Mouse (Mus musculus): ENCODE data around the gene Galk1. TPM values are rescaled to one million over a fixed set of nuclear protein-coding genes. Genes with fewer than 3 reads are reported as not detected.

The Galk1 gene
- total RNA-seq, 1 experiment: 144 TPM

DNA sequence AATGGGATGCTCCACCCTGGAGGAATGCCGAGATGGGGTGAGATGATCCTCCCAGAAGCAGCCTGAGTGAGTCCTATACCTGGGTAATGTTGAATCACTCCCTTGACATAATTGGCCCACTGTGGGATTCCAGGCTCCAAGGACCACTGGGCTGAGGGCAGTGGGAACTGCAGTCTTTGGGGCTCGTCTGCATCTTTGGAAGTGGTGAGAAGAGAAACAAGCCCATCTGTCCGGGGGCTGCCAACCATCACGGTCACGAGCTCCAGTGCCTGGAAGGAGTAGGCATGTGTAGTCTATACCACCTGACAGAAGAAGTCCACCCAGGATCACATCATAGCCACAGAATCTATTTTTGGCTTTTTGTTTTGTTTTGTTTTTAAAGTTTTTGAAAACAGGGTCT is 1.6 kb downstream of the Galk1 start:
- H3K4me3 ChIP-seq (ENCODE audit: insufficient read depth in 1 of 2, low read depth in 1 of 2, low read length in 2 of 2, poor library complexity in 1 of 2, severe bottlenecking in 1 of 2): no peak overlapping the region
- peaks cover 2 to 22% of the 10 kb centered on the region in 2 experiments; a peak in 2 of 4 replicates for H3K4me1 ChIP-seq (ENCODE audit: control insufficient read depth in 2 of 2, insufficient read depth in 2 of 2, low read length in 2 of 2, poor library complexity in 1 of 2)
- no peaks in the 10 kb centered on the region for H3K9me3 ChIP-seq (ENCODE audit: control insufficient read depth, insufficient read depth, low read depth, low read length)
- TF ChIP-seq CHD2 (IDR thresholded peaks at IDR 0.05; ENCODE audit: low read depth, low read length) (no peak), ZNF384 (IDR thresholded peaks at IDR 0.05; ENCODE audit: low read depth, low read length) (no peak), ZC3H11A (IDR thresholded peaks at IDR 0.05; ENCODE audit: borderline replicate concordance, low read depth, low read length) (no peak), MAFK (IDR thresholded peaks at IDR 0.05; ENCODE audit: insufficient read depth, low read depth, low read length) (no peak), HCFC1 (IDR thresholded peaks at IDR 0.05; ENCODE audit: borderline replicate concordance, insufficient read depth, low read length) (no peak)
- no peak overlapping the region; the same call in 1 of the 2 replicates for H3K9ac ChIP-seq (ENCODE audit: insufficient read depth, low read depth, low read length, poor library complexity, severe bottlenecking)
- peaks cover 35% of the 10 kb centered on the region for H3K36me3 ChIP-seq (ENCODE audit: control insufficient read depth, insufficient read depth, low read length, poor library complexity, severe bottlenecking)
- DNase-seq (ENCODE audit: low read depth, low spot score): no peak
- in situ Hi-C loops (cut with MboI; ENCODE audit: low sequenced_read_pairs in 2 of 2, unreplicated experiment in 2 of 2): no loop called here
- H3K27ac ChIP-seq (ENCODE audit: insufficient read depth, low read depth, low read length, poor library complexity, severe bottlenecking): no peak overlapping the region

DNA sequence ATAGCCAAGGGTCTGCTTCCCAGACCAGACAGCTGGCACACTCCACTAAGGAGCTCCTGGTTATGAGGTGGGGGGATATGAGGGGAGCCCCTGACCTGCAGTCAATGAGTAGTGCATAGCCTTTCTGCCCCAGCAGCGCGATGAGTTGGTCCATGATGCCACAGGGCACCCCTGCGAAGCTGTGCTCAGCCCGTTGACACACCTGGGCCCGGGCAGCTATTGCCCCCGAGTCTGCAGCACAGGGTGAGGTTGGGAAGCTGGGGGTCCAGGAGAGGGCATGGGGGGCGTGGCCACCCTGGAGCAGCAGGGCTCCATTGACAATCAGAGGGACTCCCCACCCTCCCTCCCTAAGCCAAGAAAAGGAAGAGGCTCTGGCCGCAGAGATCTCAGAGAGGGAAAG is 2.4 kb downstream of the Galk1 start:
- Histone ChIP-seq H3K4me1 (ENCODE audit: control insufficient read depth in 2 of 2, insufficient read depth in 2 of 2, low read length in 2 of 2, poor library complexity in 1 of 2) (peaks cover 5 to 30% of the 10 kb centered on the region in 2 experiments; a peak in 3 of 4 replicates), H3K9me3 (ENCODE audit: control insufficient read depth, insufficient read depth, low read depth, low read length) (no peaks in the 10 kb centered on the region), H3K36me3 (ENCODE audit: control insufficient read depth, insufficient read depth, low read length, poor library complexity, severe bottlenecking) (peaks cover 35% of the 10 kb centered on the region), H3K4me3 (ENCODE audit: insufficient read depth in 1 of 2, low read depth in 1 of 2, low read length in 2 of 2, poor library complexity in 1 of 2, severe bottlenecking in 1 of 2) (no peak overlapping the region), H3K27ac (ENCODE audit: insufficient read depth, low read depth, low read length, poor library complexity, severe bottlenecking) (no peak overlapping the region), H3K9ac (ENCODE audit: insufficient read depth, low read depth, low read length, poor library complexity, severe bottlenecking) (no peak overlapping the region)
- no peak for DNase-seq (ENCODE audit: low read depth, low spot score)
- in situ Hi-C loops (cut with MboI; ENCODE audit: low sequenced_read_pairs in 2 of 2, unreplicated experiment in 2 of 2): no loop called here
- TF ChIP-seq ZC3H11A (IDR thresholded peaks at IDR 0.05; ENCODE audit: borderline replicate concordance, low read depth, low read length) (no peak), HCFC1 (IDR thresholded peaks at IDR 0.05; ENCODE audit: borderline replicate concordance, insufficient read depth, low read length) (no peak), MAFK (IDR thresholded peaks at IDR 0.05; ENCODE audit: insufficient read depth, low read depth, low read length) (no peak), CHD2 (IDR thresholded peaks at IDR 0.05; ENCODE audit: low read depth, low read length) (no peak), ZNF384 (IDR thresholded peaks at IDR 0.05; ENCODE audit: low read depth, low read length) (no peak)

DNA sequence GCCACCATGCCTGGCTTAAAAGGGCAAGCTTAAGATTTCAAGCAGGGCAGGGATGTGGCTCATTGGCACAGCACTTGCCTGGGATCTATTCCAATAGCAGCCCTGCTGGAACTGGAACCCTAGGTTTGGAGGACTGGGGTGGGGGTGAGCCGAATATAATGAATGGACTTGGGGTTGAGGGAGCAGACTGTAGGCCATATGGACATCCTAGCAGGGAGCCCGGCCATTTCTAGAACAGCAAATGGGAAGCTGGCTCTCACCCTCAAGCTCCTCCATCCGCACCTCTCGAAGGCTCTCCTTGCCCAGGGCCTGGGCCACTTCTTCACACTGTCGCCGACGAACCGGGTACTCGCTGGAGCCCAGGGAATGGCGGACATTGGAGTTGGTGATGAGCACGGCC is 2.9 kb downstream of the Galk1 start:
- H3K9me3 ChIP-seq (ENCODE audit: control insufficient read depth, insufficient read depth, low read depth, low read length): no peaks in the 10 kb centered on the region
- no peak for TF ChIP-seq ZC3H11A (IDR thresholded peaks at IDR 0.05; ENCODE audit: borderline replicate concordance, low read depth, low read length)
- no peak for TF ChIP-seq CHD2 (IDR thresholded peaks at IDR 0.05; ENCODE audit: low read depth, low read length)
- no peak for TF ChIP-seq MAFK (IDR thresholded peaks at IDR 0.05; ENCODE audit: insufficient read depth, low read depth, low read length)
- TF ChIP-seq HCFC1 (IDR thresholded peaks at IDR 0.05; ENCODE audit: borderline replicate concordance, insufficient read depth, low read length): no peak
- TF ChIP-seq ZNF384 (IDR thresholded peaks at IDR 0.05; ENCODE audit: low read depth, low read length): no peak
- no peak overlapping the region for H3K27ac ChIP-seq (ENCODE audit: insufficient read depth, low read depth, low read length, poor library complexity, severe bottlenecking)
- no peak overlapping the region for H3K4me3 ChIP-seq (ENCODE audit: insufficient read depth in 1 of 2, low read depth in 1 of 2, low read length in 2 of 2, poor library complexity in 1 of 2, severe bottlenecking in 1 of 2)
- H3K4me1 ChIP-seq (ENCODE audit: control insufficient read depth in 2 of 2, insufficient read depth in 2 of 2, low read length in 2 of 2, poor library complexity in 1 of 2): peaks cover 5 to 30% of the 10 kb centered on the region in 2 experiments; a peak in 3 of 4 replicates
- DNase-seq (ENCODE audit: low read depth, low spot score): no peak
- H3K9ac ChIP-seq (ENCODE audit: insufficient read depth, low read depth, low read length, poor library complexity, severe bottlenecking): no peak overlapping the region
- peaks cover 35% of the 10 kb centered on the region for H3K36me3 ChIP-seq (ENCODE audit: control insufficient read depth, insufficient read depth, low read length, poor library complexity, severe bottlenecking)
- in situ Hi-C loops (cut with MboI; ENCODE audit: low sequenced_read_pairs in 2 of 2, unreplicated experiment in 2 of 2): no loop called here

DNA sequence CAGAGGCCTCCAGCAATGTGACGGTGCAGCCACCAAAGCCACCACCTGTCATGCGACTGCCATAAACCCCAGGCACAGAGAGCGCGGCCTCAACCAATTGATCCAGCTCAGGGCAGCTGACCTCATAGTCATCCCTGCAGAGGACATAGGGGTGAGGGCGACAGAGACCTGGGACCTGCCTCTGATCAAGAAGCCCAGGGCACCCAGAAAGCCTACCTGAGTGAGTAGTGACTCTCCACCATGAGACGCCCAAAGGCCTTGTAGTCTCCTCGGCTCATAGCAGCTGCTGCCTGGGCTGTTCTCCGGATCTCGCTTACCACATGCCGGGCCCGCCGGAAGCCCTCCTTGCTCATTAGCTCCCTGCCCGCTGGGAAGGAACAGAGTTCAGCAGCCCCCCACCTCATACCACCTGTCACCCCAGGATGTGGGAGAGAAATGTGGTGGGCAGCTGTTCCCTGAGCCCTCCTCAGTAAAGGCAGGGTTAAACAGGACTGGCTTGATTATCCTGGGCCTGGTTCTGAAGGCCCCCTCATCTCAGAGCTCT is 3.6 kb downstream of the Galk1 start:
- TF ChIP-seq ZC3H11A (IDR thresholded peaks at IDR 0.05; ENCODE audit: borderline replicate concordance, low read depth, low read length): no peak
- no peak for TF ChIP-seq MAFK (IDR thresholded peaks at IDR 0.05; ENCODE audit: insufficient read depth, low read depth, low read length)
- TF ChIP-seq ZNF384 (IDR thresholded peaks at IDR 0.05; ENCODE audit: low read depth, low read length): no peak
- TF ChIP-seq HCFC1 (IDR thresholded peaks at IDR 0.05; ENCODE audit: borderline replicate concordance, insufficient read depth, low read length): no peak
- TF ChIP-seq CHD2 (IDR thresholded peaks at IDR 0.05; ENCODE audit: low read depth, low read length): no peak
- peaks cover 5 to 32% of the 10 kb centered on the region in 2 experiments; a peak in 3 of 4 replicates for H3K4me1 ChIP-seq (ENCODE audit: control insufficient read depth in 2 of 2, insufficient read depth in 2 of 2, low read length in 2 of 2, poor library complexity in 1 of 2)
- H3K9me3 ChIP-seq (ENCODE audit: control insufficient read depth, insufficient read depth, low read depth, low read length): no peaks in the 10 kb centered on the region
- no peak overlapping the region for H3K4me3 ChIP-seq (ENCODE audit: insufficient read depth in 1 of 2, low read depth in 1 of 2, low read length in 2 of 2, poor library complexity in 1 of 2, severe bottlenecking in 1 of 2)
- no peak overlapping the region for H3K9ac ChIP-seq (ENCODE audit: insufficient read depth, low read depth, low read length, poor library complexity, severe bottlenecking)
- no peak overlapping the region for H3K27ac ChIP-seq (ENCODE audit: insufficient read depth, low read depth, low read length, poor library complexity, severe bottlenecking)
- peaks cover 35% of the 10 kb centered on the region for H3K36me3 ChIP-seq (ENCODE audit: control insufficient read depth, insufficient read depth, low read length, poor library complexity, severe bottlenecking)
- in situ Hi-C loops (cut with MboI; ENCODE audit: low sequenced_read_pairs in 2 of 2, unreplicated experiment in 2 of 2): no loop called here
- no peak for DNase-seq (ENCODE audit: low read depth, low spot score)

Data from ES-E14 (cell line).